Mouse (Mus musculus) testis, adult 2 months (tissue): ENCODE measurements at regions not wholly inside any gene's neighbourhood (a gene's known extent, or its start where the extent isn't known, plus 50 kb on each side); places are given as distances from the start of the nearest gene placed in this dataset.

Experiments
- CTCF ChIP-seq: fragments of 200-500 bp; IDR thresholded peaks from 2 replicates; pipeline ENCODE4 v1.5.1; 2012; ENCODE audit warnings: low read depth, mild to moderate bottlenecking, inconsistent platforms, low read length, moderate library complexity; ENCODE audit not compliant: control insufficient read depth, insufficient read depth, insufficient replicate concordance
- POLR2A ChIP-seq: fragments of 200-500 bp; IDR thresholded peaks from 2 replicates; pipeline ENCODE4 v1.6.1; 2012; ENCODE audit warnings: low read depth, mild to moderate bottlenecking, inconsistent platforms, low read length, moderate library complexity; ENCODE audit not compliant: control insufficient read depth

DNA sequence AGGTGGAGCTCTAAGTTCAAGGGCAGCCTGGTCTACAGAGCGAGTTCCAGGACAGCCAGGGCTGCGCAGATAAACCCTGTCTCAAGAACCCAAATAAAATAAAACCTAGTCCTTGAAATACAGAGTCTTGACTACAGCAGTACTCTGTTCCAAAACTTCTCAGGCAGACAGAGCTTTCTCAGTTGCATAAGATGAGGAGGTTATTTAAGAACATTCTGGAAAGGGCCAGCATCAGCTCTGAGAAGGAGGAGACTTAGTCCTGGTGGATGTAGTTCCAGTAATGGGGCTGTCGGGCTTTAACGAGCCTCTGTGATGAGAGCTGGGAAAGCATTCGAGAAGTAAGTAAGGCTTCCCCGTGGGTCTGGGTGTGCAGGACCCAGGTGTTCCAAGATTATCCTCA, 83.5 kb upstream of the Klf4 start:
- TF ChIP-seq CTCF (no peak), POLR2A (no peak)
